In genomic region chr11:57645018-57645559, GRCm38 (mm10) we compare ENCODE assay signal across 8 mouse cellular contexts. TPM values are rescaled to one million over a fixed set of nuclear protein-coding genes. Genes with fewer than 3 reads are reported as not detected.
A peak's percentile ranks its signal among the peaks of the same experiment; 100 is the strongest.
DNase-seq lines count a peak whose midpoint lies in the region; ATAC-seq and TF ChIP-seq lines count a peak whose summit lies in the region.

Gene Galnt10 (plus strand): TSS chr11:57645442.

- H3K9me3 ChIP-seq in erythroblast, embryonic 14.5 days (ENCODE audit: control insufficient read depth, low read length) = no peaks in the 10 kb centered on the region
- H3K9me3 ChIP-seq in heart, embryonic 11.5 days (replicated peaks; ENCODE audit: control insufficient read depth, low read length) = no peaks in the 10 kb centered on the region
- no peaks in the 10 kb centered on the region for H3K9me3 ChIP-seq in kidney, embryonic 15.5 days (replicated peaks)

- TF ChIP-seq POLR2A in brain, embryonic 14.5 days (IDR thresholded peaks at IDR 0.05; ENCODE audit: borderline replicate concordance, extremely low read depth, insufficient read depth, insufficient read length, poor library complexity, severe bottlenecking) = peak; percentile 95

- peak within 1 kb of the TSS; percentile 88 for H3K9ac ChIP-seq in heart, embryonic 11.5 days (ENCODE audit: low read depth, low read length)
- H3K9ac ChIP-seq in kidney, embryonic 15.5 days = peak within 1 kb of the TSS; percentile 68

- peaks cover 39% of the 10 kb centered on the region for H3K36me3 ChIP-seq in erythroblast, embryonic 14.5 days (ENCODE audit: control insufficient read depth)
- H3K36me3 ChIP-seq in heart, embryonic 11.5 days (ENCODE audit: control insufficient read depth, insufficient read depth, low read length) = no peaks in the 10 kb centered on the region
- H3K36me3 ChIP-seq in kidney, embryonic 15.5 days = no peaks in the 10 kb centered on the region

- peaks cover 19% of the 10 kb centered on the region for H3K27me3 ChIP-seq in erythroblast, embryonic 14.5 days (ENCODE audit: control insufficient read depth)
- H3K27me3 ChIP-seq in heart, embryonic 11.5 days (ENCODE audit: control insufficient read depth, insufficient read depth, low read length) = no peaks in the 10 kb centered on the region
- no peaks in the 10 kb centered on the region for H3K27me3 ChIP-seq in kidney, embryonic 15.5 days

- H3K4me2 ChIP-seq in heart, embryonic 11.5 days = peak within 1 kb of the TSS; percentile 96
- peak within 1 kb of the TSS; percentile 98 for H3K4me2 ChIP-seq in kidney, embryonic 15.5 days

- DNase-seq in B cell, adult 2 months = peak; percentile 87 to 88
- peak; percentile 94 for DNase-seq in brain, embryonic 14.5 days (ENCODE audit: low read depth)
- DNase-seq in liver = peak; percentile 90
- DNase-seq in monocyte, adult 2 months (ENCODE audit: low read depth in 1 of 2, low spot score in 2 of 2) = peak; percentile 44 to 78
- DNase-seq in spleen, postnatal 14 days (ENCODE audit: low spot score in 2 of 2) = peak; percentile 77 to 85

- ATAC-seq in heart, embryonic 11.5 days (replicated peaks; ENCODE audit: insufficient number of reproducible peaks, low FRiP score, low TSS enrichment) = peak; percentile 87
- ATAC-seq in kidney, embryonic 15.5 days (replicated peaks; ENCODE audit: low FRiP score) = peak; percentile 90

- WGBS in heart, embryonic 11.5 days (ENCODE audit: insufficient replicate concordance) = under 1% methylated on average over 51 of the region's 60 CpGs
- under 1% methylated on average over 58 of the region's 60 CpGs for WGBS in kidney, embryonic 15.5 days

- H3K4me1 ChIP-seq in erythroblast, embryonic 14.5 days (ENCODE audit: control insufficient read depth) = peaks cover 62% of the 10 kb centered on the region
- H3K4me1 ChIP-seq in heart, embryonic 11.5 days (ENCODE audit: control insufficient read depth, insufficient read depth, low read length) = peaks cover 14% of the 10 kb centered on the region
- H3K4me1 ChIP-seq in kidney, embryonic 15.5 days = peaks cover 36% of the 10 kb centered on the region

- H3K4me3 ChIP-seq in erythroblast, embryonic 14.5 days (replicated peaks) = peak within 1 kb of the TSS; percentile 98
- peak within 1 kb of the TSS; percentile 76 for H3K4me3 ChIP-seq in heart, embryonic 11.5 days (ENCODE audit: low read depth, low read length)
- H3K4me3 ChIP-seq in kidney, embryonic 15.5 days (replicated peaks) = peak within 1 kb of the TSS; percentile 80

- peak within 1 kb of the TSS; percentile 76 for H3K27ac ChIP-seq in heart, embryonic 11.5 days (ENCODE audit: low read depth, low read length)
- peak within 1 kb of the TSS; percentile 79 for H3K27ac ChIP-seq in kidney, embryonic 15.5 days

- peak; percentile 52; the same call in 1 of the 2 replicates for TF ChIP-seq CTCF in brain, embryonic 14.5 days (IDR thresholded peaks at IDR 0.05; ENCODE audit: borderline replicate concordance, extremely low read depth, insufficient read depth, insufficient read length)

RNA-seq across cellular contexts. Expression of gene Galnt10, which starts in this region (rescaled TPM):
- polyA plus RNA-seq in brain, embryonic 14.5 days (2012; rRNA removed) = 11.7 and 16.5 TPM in 2 replicates
- 7.3 and 7.8 TPM in 2 replicates for polyA plus RNA-seq in erythroblast, embryonic 14.5 days (2012)
- 7.1 and 10.6 TPM in 2 replicates for polyA plus RNA-seq in heart, embryonic 11.5 days (2014; fragmentation: Nextera tagmentation; extraction: Ambion mirVana)
- 22.3 and 23.6 TPM in 2 replicates for polyA plus RNA-seq in kidney, embryonic 15.5 days (2015; fragmentation: Nextera tagmentation; extraction: Ambion mirVana)

Comparison
In these comparisons a context has a peak if more than half of its experiments do, and no peak if none do; other contexts are left out.
1. Peak in every context shown above with its lines: DNase-seq, ATAC-seq, H3K4me3 ChIP-seq and H3K27ac ChIP-seq.